Mouse (Mus musculus) ES-E14 (cell line): Measurements from ENCODE around the gene Lgi1. TPM values are rescaled to one million over a fixed set of nuclear protein-coding genes. Genes with fewer than 3 reads are reported as not detected.

Experiments used
- DNase-seq: peaks from one replicate; pipeline ENCODE4 v3.0.0-alpha.2; 2013; ENCODE audit warnings: low read depth, low spot score
- H3K27ac ChIP-seq: 2 replicates; pipeline ENCODE4 v1.5.1; 2012; ENCODE audit warnings: low read depth, mild to moderate bottlenecking, low read length, moderate library complexity, mixed read lengths; ENCODE audit not compliant: poor library complexity, insufficient read depth, severe bottlenecking
- H3K36me3 ChIP-seq: 2 replicates; pipeline ENCODE4 v1.6.1; 2012; ENCODE audit warnings: mild to moderate bottlenecking, low read length, moderate library complexity, mixed read lengths; ENCODE audit not compliant: control insufficient read depth, poor library complexity, insufficient read depth, severe bottlenecking
- H3K4me1 ChIP-seq, 2 experiments: fragments of 150-350 bp in 1 of 2; sonication (generic) in 1 of 2; 2 replicates each; pipeline ENCODE4 v1.6.1; 2012; ENCODE audit warnings: low read length in 2 of 2, mild to moderate bottlenecking in 1 of 2, mixed read lengths in 1 of 2; ENCODE audit not compliant: control insufficient read depth in 2 of 2, insufficient read depth in 2 of 2, poor library complexity in 1 of 2
- H3K4me3 ChIP-seq, 2 experiments: fragments of 150-350 bp in 1 of 2; sonication (generic) in 1 of 2; 2 replicates each; pipeline ENCODE4 v1.5.1; 2012; ENCODE audit warnings: low read length in 2 of 2, low read depth in 1 of 2, mild to moderate bottlenecking in 1 of 2, mixed read lengths in 1 of 2; ENCODE audit not compliant: insufficient read depth in 1 of 2, poor library complexity in 1 of 2, severe bottlenecking in 1 of 2
- H3K9ac ChIP-seq: 2 replicates; pipeline ENCODE4 v1.6.1; 2012; ENCODE audit warnings: low read depth, mild to moderate bottlenecking, low read length, mixed read lengths; ENCODE audit not compliant: poor library complexity, insufficient read depth, severe bottlenecking
- H3K9me3 ChIP-seq: fragments of 150-350 bp; sonication (generic); 2 replicates; pipeline ENCODE4 v1.6.1; 2012; ENCODE audit warnings: low read depth, mild to moderate bottlenecking, low read length; ENCODE audit not compliant: control insufficient read depth, insufficient read depth
- CHD2 ChIP-seq: IDR thresholded peaks from 2 replicates; pipeline ENCODE4 v1.6.1; 2014; ENCODE audit warnings: mild to moderate bottlenecking, low read depth, low read length, inconsistent platforms
- HCFC1 ChIP-seq: IDR thresholded peaks from 2 replicates; pipeline ENCODE4 v1.6.1; 2012; ENCODE audit warnings: low read length, inconsistent platforms, borderline replicate concordance; ENCODE audit not compliant: insufficient read depth
- MAFK ChIP-seq: IDR thresholded peaks from 2 replicates; pipeline ENCODE4 v1.6.1; 2014; ENCODE audit warnings: mild to moderate bottlenecking, low read depth, low read length, inconsistent platforms; ENCODE audit not compliant: insufficient read depth
- ZC3H11A ChIP-seq: IDR thresholded peaks from 2 replicates; pipeline ENCODE4 v1.6.1; 2012; ENCODE audit warnings: low read depth, mild to moderate bottlenecking, inconsistent platforms, low read length, borderline replicate concordance
- ZNF384 ChIP-seq: IDR thresholded peaks from 2 replicates; pipeline ENCODE4 v1.6.1; 2012; ENCODE audit warnings: low read depth, low read length, inconsistent platforms
- in situ Hi-C, 2 experiments: fragments of 600-800 bp; cut with MboI; formaldehyde crosslinking; loops; one replicate each; pipeline ENCODE4 v1.15.1; 2025; ENCODE audit warnings: low sequenced_read_pairs in 2 of 2, inconsistent platforms in 1 of 2; ENCODE audit not compliant: unreplicated experiment in 2 of 2
- total RNA-seq: library from RNA; depleted of rRNA; stranded (reverse); fragments of 300-350 nt; gene quantifications from 2 replicates; pipeline ENCODE4 v1.2.3, GENCODE M21; 2012

Gene Lgi1
- total RNA-seq, 1 experiment, result 0.18 TPM

GRCm38 (mm10) chr19:38327002-38327401 lies 62.7 kb downstream of the Lgi1 start:
- Histone ChIP-seq H3K36me3 (peaks cover 2% of the 10 kb centered on the region; the same call in 1 of the 2 replicates), H3K4me3 (peak overlapping the region; percentile 6 to 31; a peak in 3 of 4 replicates), H3K27ac (no peak overlapping the region; the same call in 1 of the 2 replicates), H3K9me3 (no peaks in the 10 kb centered on the region), H3K9ac (no peak overlapping the region; the same call in 1 of the 2 replicates), H3K4me1 (peaks cover 2 to 8% of the 10 kb centered on the region in 2 experiments; a peak in 2 of 4 replicates)
- TF ChIP-seq HCFC1 (no peak), CHD2 (no peak), ZC3H11A (no peak), ZNF384 (no peak), MAFK (no peak)
- DNase-seq, result no peak
- in situ Hi-C loops, result loop anchor here in 1 of 2 experiments (5.0 kb wide), 1 partner anchor 690 kb away; no protein-coding TSS in a partner anchor

GRCm38 (mm10) chr19:38328010-38328409 lies 63.7 kb downstream of the Lgi1 start:
- no peak for DNase-seq
- H3K27ac ChIP-seq, result peak overlapping the region; percentile 70; the same call in 1 of the 2 replicates
- H3K4me1 ChIP-seq, result peaks cover 5 to 8% of the 10 kb centered on the region in 2 experiments; a peak in 2 of 4 replicates
- H3K36me3 ChIP-seq, result peaks cover 2% of the 10 kb centered on the region; the same call in 1 of the 2 replicates
- no peaks in the 10 kb centered on the region for H3K9me3 ChIP-seq
- no peak for TF ChIP-seq MAFK
- TF ChIP-seq HCFC1, result no peak
- no peak for TF ChIP-seq ZNF384
- no peak for TF ChIP-seq ZC3H11A
- no peak for TF ChIP-seq CHD2
- in situ Hi-C loops, result loop anchor here in 1 of 2 experiments (5.0 kb wide), 1 partner anchor 689 kb away; no protein-coding TSS in a partner anchor
- H3K9ac ChIP-seq, result 0 out of 2 replicates have a peak overlapping the region, but pooled peaks have one; percentile 43
- no peak overlapping the region for H3K4me3 ChIP-seq

- no peaks in the 10 kb centered on the region for H3K9me3 ChIP-seq
Observed at GRCm38 (mm10) chr19:38329257-38329656, 64.9 kb downstream of the Lgi1 start.

GRCm38 (mm10) chr19:38331072-38331471 lies 66.7 kb downstream of the Lgi1 start:
- peaks cover 5 to 9% of the 10 kb centered on the region in 2 experiments; a peak in 3 of 4 replicates for H3K4me1 ChIP-seq
- TF ChIP-seq ZNF384 (no peak), MAFK (no peak)

More at GRCm38 (mm10) chr19:38329257-38329656, 64.9 kb downstream of the Lgi1 start:
- H3K36me3 ChIP-seq, result peaks cover 2% of the 10 kb centered on the region; the same call in 1 of the 2 replicates
- in situ Hi-C loops, result loop anchor here in 1 of 2 experiments (5.0 kb wide), 1 partner anchor 688 kb away; no protein-coding TSS in a partner anchor
- TF ChIP-seq ZC3H11A, result no peak
- no peak for TF ChIP-seq HCFC1
- TF ChIP-seq MAFK, result no peak
- TF ChIP-seq ZNF384, result no peak
- no peak for TF ChIP-seq CHD2
- H3K9ac ChIP-seq, result no peak overlapping the region
- H3K4me3 ChIP-seq, result no peak overlapping the region
- no peak for DNase-seq
- peaks cover 5 to 7% of the 10 kb centered on the region in 2 experiments; a peak in 3 of 4 replicates for H3K4me1 ChIP-seq
- H3K27ac ChIP-seq, result no peak overlapping the region; the same call in 1 of the 2 replicates

GRCm38 (mm10) chr19:38332245-38332644 lies 67.9 kb downstream of the Lgi1 start:
- H3K27ac ChIP-seq, result peak overlapping the region; percentile 79
- no peak for DNase-seq
- TF ChIP-seq MAFK (no peak), HCFC1 (no peak)
- in situ Hi-C loops, result no loop called here
- H3K36me3 ChIP-seq, result no peaks in the 10 kb centered on the region
- peaks cover 5 to 14% of the 10 kb centered on the region in 2 experiments; a peak in 3 of 4 replicates for H3K4me1 ChIP-seq
- no peak overlapping the region; a peak in 1 of 4 replicates for H3K4me3 ChIP-seq
- no peaks in the 10 kb centered on the region for H3K9me3 ChIP-seq
- H3K9ac ChIP-seq, result peak overlapping the region; percentile 40; the same call in 1 of the 2 replicates

More at GRCm38 (mm10) chr19:38331072-38331471, 66.7 kb downstream of the Lgi1 start:
- H3K9ac ChIP-seq, result no peak overlapping the region
- no peaks in the 10 kb centered on the region for H3K9me3 ChIP-seq
- no peaks in the 10 kb centered on the region for H3K36me3 ChIP-seq
- no peak for DNase-seq
- in situ Hi-C loops, result no loop called here
- H3K27ac ChIP-seq, result no peak overlapping the region
- no peak overlapping the region for H3K4me3 ChIP-seq
